Mouse (Mus musculus) intestine, embryonic 14.5 days (tissue): ENCODE data around the gene Opcml. TPM values are rescaled to one million over a fixed set of nuclear protein-coding genes. Genes with fewer than 3 reads are reported as not detected.

Experiments used
- ATAC-seq: fragments of 200-750 bp; cut with Nextera tagmentation; replicated peaks from 2 replicates; pipeline ENCODE4 v1.8.0; 2017; ENCODE audit warnings: low read depth, moderate number of reproducible peaks, moderate TSS enrichment, moderate library complexity; ENCODE audit not compliant: low FRiP score, low TSS enrichment
- DNase-seq: peaks from one replicate; pipeline ENCODE4 v3.0.0-alpha.2; 2018; ENCODE audit warnings: low spot score
- H3K27ac ChIP-seq: fragments of 300-500 bp; sonication (generic); 2 replicates; pipeline ENCODE4 v1.5.1; 2014; ENCODE audit warnings: low read depth, mild to moderate bottlenecking, control low read depth
- H3K27me3 ChIP-seq: fragments of 300-500 bp; sonication (generic); replicated peaks from 2 replicates; pipeline ENCODE4 v1.6.1; 2014; ENCODE audit warnings: low read length, control low read depth; ENCODE audit not compliant: control insufficient read depth, insufficient read depth
- H3K36me3 ChIP-seq: fragments of 300-500 bp; sonication (generic); 2 replicates; pipeline ENCODE4 v1.6.1; 2014; ENCODE audit warnings: low read length, control low read depth; ENCODE audit not compliant: control insufficient read depth, insufficient read depth
- H3K4me1 ChIP-seq: fragments of 300-500 bp; sonication (generic); replicated peaks from 2 replicates; pipeline ENCODE4 v1.6.1; 2014; ENCODE audit warnings: low read length, control low read depth, mixed read lengths; ENCODE audit not compliant: control insufficient read depth, insufficient read depth
- H3K4me2 ChIP-seq: fragments of 300-500 bp; sonication (generic); 2 replicates; pipeline ENCODE4 v1.6.1; 2014; ENCODE audit warnings: low read length
- H3K4me3 ChIP-seq: fragments of 300-500 bp; sonication (generic); 2 replicates; pipeline ENCODE4 v1.5.1; 2014; ENCODE audit warnings: low read depth, low read length, control low read depth, mixed read lengths
- H3K9ac ChIP-seq: fragments of 300-500 bp; sonication (generic); 2 replicates; pipeline ENCODE4 v1.6.1; 2014; ENCODE audit warnings: mild to moderate bottlenecking, low read length
- H3K9me3 ChIP-seq: fragments of 300-500 bp; sonication (generic); 2 replicates; pipeline ENCODE4 v1.6.1; 2016; ENCODE audit warnings: low read length, control low read depth; ENCODE audit not compliant: control insufficient read depth
- WGBS: fragments of 180-500 bp; shearing (Covaris S2); extraction: QIAGEN DNeasy Blood & Tissue Kit; methylation state at CpG from one replicate; pipeline ENCODE4 v1.1.7; 2014; 5-methylcytosine and 5-hydroxymethylcytosine counted together
- polyA plus RNA-seq: library from polyadenylated mRNA; unstranded; fragments of >200 nt; fragmentation: Nextera tagmentation; extraction: Ambion mirVana; gene quantifications from 2 replicates; pipeline ENCODE4 v1.2.1, GENCODE M21; 2014

Opcml gene
- polyA plus RNA-seq, 1 experiment from 2014 or later = 4.1 TPM

DNA sequence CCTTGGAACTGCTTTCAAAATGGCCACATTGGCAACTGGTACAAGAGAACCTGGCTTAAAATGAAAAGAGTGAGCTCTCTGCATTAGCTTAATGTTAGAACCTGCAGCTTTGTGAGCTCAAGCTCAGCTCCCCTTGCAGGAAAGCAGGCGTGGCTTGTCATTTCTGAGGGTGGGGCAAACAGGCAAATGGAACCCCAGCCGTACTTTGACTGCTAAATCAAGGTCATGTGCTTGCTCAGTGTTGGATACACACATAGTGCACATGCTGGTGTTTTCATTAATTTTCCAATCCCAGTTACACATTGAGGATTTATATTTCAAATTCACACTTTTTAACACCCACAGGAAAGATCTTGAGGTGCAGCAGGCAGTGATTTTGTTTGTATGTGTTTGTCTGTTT is 781.1 kb downstream of the Opcml start:
- Histone ChIP-seq H3K9ac (no peak overlapping the region), H3K9me3 (no peaks in the 10 kb centered on the region), H3K4me1 (no peaks in the 10 kb centered on the region; the same call in 1 of the 2 replicates), H3K4me3 (no peak overlapping the region), H3K27me3 (no peaks in the 10 kb centered on the region), H3K36me3 (no peaks in the 10 kb centered on the region), H3K4me2 (no peak overlapping the region), H3K27ac (no peak overlapping the region)
- DNase-seq (no peak), ATAC-seq (no peak; the same call in 1 of the 2 replicates)
- WGBS = 56% methylated on average over 2 of the region's 2 CpGs

DNA sequence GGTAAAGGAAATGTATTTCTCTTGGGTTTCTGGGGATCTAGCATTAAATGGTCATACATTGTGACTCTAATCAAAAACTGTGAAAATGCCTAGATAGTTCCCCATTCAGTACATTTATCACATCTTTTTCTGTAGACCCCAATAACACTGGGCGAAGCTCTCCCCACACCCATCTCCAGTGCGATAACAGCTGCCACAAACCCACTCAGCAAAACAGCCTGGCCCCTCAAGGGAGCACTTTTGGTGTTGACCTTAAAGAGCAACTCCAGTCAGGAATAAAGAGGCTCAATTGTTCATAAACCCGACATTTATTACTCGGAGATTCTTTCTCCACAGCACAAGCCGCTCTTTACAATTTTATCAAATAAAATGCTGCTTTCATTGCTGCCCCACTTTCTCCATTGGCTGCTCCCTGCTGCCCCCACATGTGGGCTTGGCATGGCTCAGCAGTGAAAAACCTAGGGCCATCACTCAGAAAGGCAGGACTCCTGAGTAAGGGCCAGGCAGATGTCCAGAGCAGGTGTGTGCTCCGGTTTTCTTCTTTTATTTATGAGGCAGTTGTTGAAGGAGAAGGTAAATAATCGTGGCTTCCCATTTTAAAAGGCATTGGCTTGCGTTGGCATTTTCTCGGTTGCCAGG is 781.7 kb downstream of the Opcml start:
- ATAC-seq = no peak

DNA sequence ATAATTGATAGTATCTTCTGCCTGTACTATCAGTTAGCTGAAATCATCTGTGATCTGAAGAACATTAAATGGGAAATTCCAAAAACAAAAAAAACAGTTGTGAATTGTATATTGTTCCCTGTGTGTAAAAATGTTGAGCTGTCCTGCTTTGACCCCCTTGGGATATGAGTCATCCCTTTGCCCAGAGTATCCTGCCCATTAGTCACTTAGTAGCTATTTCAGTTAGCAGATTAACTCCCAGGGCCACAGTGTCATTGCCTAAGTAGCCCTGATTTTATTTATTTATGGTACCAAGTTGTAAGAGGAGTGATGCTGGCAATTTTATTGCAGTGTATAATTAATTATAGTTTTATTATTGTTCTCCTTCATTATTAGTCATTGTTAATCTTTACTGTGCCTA is 788.2 kb downstream of the Opcml start:
- no peak overlapping the region for H3K9ac ChIP-seq
- no peaks in the 10 kb centered on the region for H3K27me3 ChIP-seq
- ATAC-seq (no peak), DNase-seq (no peak)
- no peaks in the 10 kb centered on the region for H3K4me1 ChIP-seq
- H3K36me3 ChIP-seq = no peaks in the 10 kb centered on the region
- H3K27ac ChIP-seq = no peak overlapping the region
- H3K9me3 ChIP-seq = no peaks in the 10 kb centered on the region
- no peak overlapping the region for H3K4me2 ChIP-seq
- H3K4me3 ChIP-seq = no peak overlapping the region

More for the DNA sequence above, 781.7 kb downstream of the Opcml start:
- no peaks in the 10 kb centered on the region for H3K9me3 ChIP-seq
- H3K27me3 ChIP-seq = no peaks in the 10 kb centered on the region
- no peak overlapping the region for H3K9ac ChIP-seq
- no peak overlapping the region for H3K27ac ChIP-seq
- no peaks in the 10 kb centered on the region for H3K36me3 ChIP-seq
- DNase-seq = no peak
- H3K4me1 ChIP-seq = no peaks in the 10 kb centered on the region; the same call in 1 of the 2 replicates
- H3K4me3 ChIP-seq = no peak overlapping the region
- WGBS = 57% methylated on average over 9 of the region's 9 CpGs
- H3K4me2 ChIP-seq = no peak overlapping the region

DNA sequence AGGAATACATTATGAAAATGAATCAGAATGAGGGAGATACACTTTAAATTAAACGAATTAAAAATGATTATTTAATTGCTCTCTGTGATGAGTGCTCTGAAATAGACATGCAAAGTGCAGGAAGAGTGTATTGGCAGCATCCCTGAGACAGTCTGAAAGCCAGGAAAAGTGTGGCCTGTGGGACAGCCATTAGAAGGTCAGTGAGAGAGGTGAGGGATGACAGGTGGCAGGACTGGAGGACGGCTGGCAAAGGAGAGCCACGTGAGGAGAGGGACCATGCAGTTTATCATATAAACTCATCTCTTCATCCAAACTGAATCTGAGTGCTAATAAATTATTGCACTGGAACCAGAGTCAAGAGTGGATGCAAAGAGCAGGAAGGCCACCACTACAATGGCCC is 796.7 kb downstream of the Opcml start:
- H3K4me2 ChIP-seq = no peak overlapping the region
- H3K27me3 ChIP-seq = no peaks in the 10 kb centered on the region
- no peak for DNase-seq
- no peaks in the 10 kb centered on the region for H3K4me1 ChIP-seq
- no peaks in the 10 kb centered on the region for H3K36me3 ChIP-seq
- H3K9ac ChIP-seq = no peak overlapping the region
- no peak for ATAC-seq
- no peak overlapping the region for H3K4me3 ChIP-seq
- H3K9me3 ChIP-seq = no peaks in the 10 kb centered on the region
- 75% methylated on average over 3 of the region's 3 CpGs for WGBS
- H3K27ac ChIP-seq = no peak overlapping the region

DNA sequence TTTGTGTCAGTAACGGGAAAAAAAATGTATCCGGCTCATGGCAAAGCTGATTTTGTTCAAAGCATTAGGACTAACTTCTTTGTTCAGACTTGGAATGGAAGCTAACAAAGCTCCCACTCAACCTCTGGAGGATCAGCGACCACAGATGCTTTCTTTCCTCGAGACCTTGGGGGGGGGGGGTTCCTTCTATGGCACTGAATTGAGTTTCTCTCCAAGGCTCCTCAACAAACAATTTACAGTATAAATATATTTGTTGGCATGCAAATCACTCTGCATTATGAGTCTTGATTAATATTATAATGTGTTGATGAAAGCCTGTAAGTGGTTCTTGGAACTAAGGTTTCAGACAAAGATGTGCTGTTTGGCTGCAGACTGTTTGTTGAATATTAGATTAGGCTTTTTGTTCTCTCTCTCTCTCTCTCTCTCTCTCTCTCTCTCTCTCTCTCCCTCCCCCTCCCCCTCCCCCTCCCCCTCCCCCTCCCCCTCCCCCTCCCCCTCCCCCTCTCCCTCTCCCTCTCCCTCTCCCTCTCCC is 797.3 kb downstream of the Opcml start:
- Histone ChIP-seq H3K27me3 (no peaks in the 10 kb centered on the region), H3K36me3 (no peaks in the 10 kb centered on the region), H3K9me3 (no peaks in the 10 kb centered on the region), H3K4me2 (no peak overlapping the region), H3K4me3 (no peak overlapping the region), H3K9ac (no peak overlapping the region), H3K27ac (no peak overlapping the region), H3K4me1 (no peaks in the 10 kb centered on the region)
- ATAC-seq (no peak), DNase-seq (no peak)
- 90% methylated on average over 4 of the region's 4 CpGs for whole genome bisulfite sequencing

DNA sequence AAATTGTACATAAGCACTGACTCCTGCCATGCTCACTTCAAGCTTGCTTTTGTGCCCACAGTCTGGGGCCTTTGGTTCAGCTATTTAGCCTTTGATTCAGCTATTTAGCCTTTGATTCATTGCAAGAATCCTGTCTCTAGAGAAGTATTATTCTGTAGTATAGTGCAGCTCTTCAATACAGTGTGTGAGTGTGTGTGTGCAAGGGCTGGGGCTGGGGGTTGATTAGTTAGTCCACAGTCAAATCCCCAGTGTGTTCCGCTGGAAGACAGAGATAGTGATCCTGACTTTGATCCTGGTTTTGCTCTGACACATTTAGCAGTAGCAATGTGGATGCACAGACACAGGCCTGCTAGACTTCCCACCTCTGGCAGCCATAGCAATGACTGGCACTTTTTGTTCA is 797.9 kb downstream of the Opcml start:
- no peaks in the 10 kb centered on the region for H3K27me3 ChIP-seq
- H3K4me3 ChIP-seq = no peak overlapping the region
- no peaks in the 10 kb centered on the region for H3K9me3 ChIP-seq
- H3K27ac ChIP-seq = no peak overlapping the region
- no peak for ATAC-seq
- no peaks in the 10 kb centered on the region for H3K36me3 ChIP-seq
- H3K4me2 ChIP-seq = no peak overlapping the region
- DNase-seq = no peak
- no peaks in the 10 kb centered on the region for H3K4me1 ChIP-seq
- H3K9ac ChIP-seq = no peak overlapping the region
- WGBS = 83% methylated on average over 1 of the region's 1 CpGs

DNA sequence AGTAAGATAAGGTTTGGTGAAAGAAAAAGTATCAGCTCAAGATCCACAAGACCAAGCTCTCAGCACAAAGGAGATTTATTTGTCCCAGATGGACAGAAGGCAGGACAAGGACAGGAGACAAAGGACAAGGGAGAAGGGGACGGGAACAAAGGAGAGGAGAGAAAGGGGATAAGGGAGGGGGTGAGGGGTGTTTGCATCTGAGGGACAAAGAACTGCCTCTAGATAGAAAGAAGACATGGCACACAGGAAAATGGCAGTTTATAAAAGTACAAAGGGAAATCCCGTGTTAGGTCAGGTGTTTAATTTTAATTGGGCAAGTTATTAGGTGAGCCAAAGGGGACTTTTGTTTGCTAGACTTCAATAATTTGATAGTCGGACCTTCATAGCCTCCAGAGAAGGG is 801.6 kb downstream of the Opcml start:
- ATAC-seq = no peak
- WGBS = 62% methylated on average over 3 of the region's 3 CpGs

DNA sequence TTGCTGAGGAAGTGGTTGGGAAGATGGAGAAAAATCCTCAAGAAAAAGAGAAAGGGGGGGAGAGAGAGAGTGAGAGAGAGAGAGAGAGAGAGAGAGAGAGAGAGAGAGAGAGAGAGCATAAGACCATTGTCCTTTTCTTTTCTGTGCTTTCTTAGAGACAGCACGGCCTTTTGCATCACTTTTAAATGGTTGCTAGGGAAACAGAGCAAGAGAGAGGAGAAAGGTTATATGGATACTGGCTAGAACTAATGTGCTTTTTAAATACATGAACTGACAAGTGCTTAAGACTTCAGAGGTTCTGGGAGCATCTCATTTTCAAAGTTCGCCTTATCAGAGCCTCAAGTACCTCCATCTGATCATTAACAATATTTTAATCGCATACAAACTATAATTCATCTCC is 804.5 kb downstream of the Opcml start:
- H3K36me3 ChIP-seq = no peaks in the 10 kb centered on the region
- DNase-seq (no peak), ATAC-seq (no peak)
- H3K9ac ChIP-seq = no peak overlapping the region
- no peak overlapping the region for H3K4me2 ChIP-seq
- no peaks in the 10 kb centered on the region for H3K9me3 ChIP-seq
- WGBS = 85% methylated on average over 3 of the region's 3 CpGs
- H3K27me3 ChIP-seq = no peaks in the 10 kb centered on the region
- no peak overlapping the region for H3K4me3 ChIP-seq
- H3K27ac ChIP-seq = no peak overlapping the region
- H3K4me1 ChIP-seq = no peaks in the 10 kb centered on the region

More for the DNA sequence above, 801.6 kb downstream of the Opcml start:
- no peaks in the 10 kb centered on the region for H3K27me3 ChIP-seq
- no peak for DNase-seq
- no peak overlapping the region for H3K4me3 ChIP-seq
- H3K9ac ChIP-seq = no peak overlapping the region
- H3K4me1 ChIP-seq = no peaks in the 10 kb centered on the region
- no peak overlapping the region for H3K27ac ChIP-seq
- H3K9me3 ChIP-seq = no peaks in the 10 kb centered on the region
- no peaks in the 10 kb centered on the region for H3K36me3 ChIP-seq
- H3K4me2 ChIP-seq = no peak overlapping the region

DNA sequence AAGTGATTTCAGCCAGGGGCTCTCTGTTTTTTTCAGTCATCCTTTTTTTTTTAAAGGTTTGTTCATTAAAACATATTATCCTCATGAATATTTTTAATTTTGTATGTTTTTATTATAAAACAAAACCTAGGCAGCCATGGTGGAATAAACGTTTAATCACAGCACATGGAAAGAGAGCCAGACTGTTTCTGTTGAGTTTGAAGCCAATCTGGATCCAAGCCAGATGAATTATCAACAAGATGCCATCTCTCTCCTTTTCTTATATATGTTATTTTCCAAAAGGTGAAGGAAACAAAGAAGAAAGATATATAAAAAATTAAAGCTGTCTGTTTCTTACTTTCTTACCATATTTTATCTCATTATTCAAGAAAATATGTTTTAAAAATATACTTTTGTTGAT is 815.0 kb downstream of the Opcml start:
- Histone ChIP-seq H3K9me3 (no peaks in the 10 kb centered on the region), H3K27me3 (no peaks in the 10 kb centered on the region), H3K9ac (no peak overlapping the region), H3K4me2 (no peak overlapping the region), H3K27ac (no peak overlapping the region), H3K4me1 (no peaks in the 10 kb centered on the region), H3K4me3 (no peak overlapping the region), H3K36me3 (no peaks in the 10 kb centered on the region)
- WGBS = 44% methylated on average over 1 of the region's 1 CpGs
- ATAC-seq (no peak), DNase-seq (no peak)
